Mouse (Mus musculus): ENCODE data around the gene Nacad. TPM values are rescaled to one million over a fixed set of nuclear protein-coding genes. Genes with fewer than 3 reads are reported as not detected.

Gene Nacad
- total and polyA plus RNA-seq, 3 experiments, result 0.23 to 1.4 (median 0.52) TPM

DNA sequence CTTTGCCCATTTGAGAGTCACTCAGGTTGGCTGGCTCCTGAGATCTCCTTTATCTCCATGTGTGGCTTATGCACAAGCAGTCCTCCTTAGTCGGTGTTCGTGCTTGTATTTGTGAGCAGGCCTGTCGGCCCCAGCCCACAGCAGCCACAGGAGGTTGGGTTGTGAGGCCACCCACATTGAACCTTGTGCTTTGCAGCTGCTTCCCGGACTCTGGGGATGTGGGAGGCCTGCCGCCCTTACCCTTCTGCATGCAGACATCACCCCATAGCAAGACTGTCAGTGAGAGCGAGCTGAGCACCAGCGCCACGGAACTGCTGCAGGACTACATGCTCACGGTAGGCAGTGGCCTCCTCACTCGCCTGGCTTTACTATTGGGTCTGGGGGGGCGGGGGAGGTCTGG, 12.4 kb downstream of the Nacad start:
- no peak for TF ChIP-seq POLR2A (IDR thresholded peaks at IDR 0.05; ENCODE audit: insufficient read depth, low read depth, low read length)
- no peak for TF ChIP-seq EP300 (IDR thresholded peaks at IDR 0.05; ENCODE audit: insufficient read depth, low read depth, low read length)
- TF ChIP-seq CTCF (IDR thresholded peaks at IDR 0.05), result no peak
- DNase-seq, result no peak
- WGBS, result 88% methylated on average over 11 of the region's 11 CpGs
- Histone ChIP-seq H3K4me3 (no peak overlapping the region), H3K27ac (no peak overlapping the region), H3K79me2 (replicated peaks; ENCODE audit: control insufficient read depth, insufficient read depth, low read length) (no peaks in the 10 kb centered on the region), H3K9ac (ENCODE audit: low read depth, low read length) (no peak overlapping the region), H3K4me1 (ENCODE audit: control insufficient read depth, insufficient read depth, low read length) (no peaks in the 10 kb centered on the region), H3K27me3 (ENCODE audit: control insufficient read depth, insufficient read depth, low read length) (no peaks in the 10 kb centered on the region), H3K36me3 (ENCODE audit: control insufficient read depth, insufficient read depth, low read length) (no peaks in the 10 kb centered on the region)
- intact Hi-C loops (cut with DNase I), result no loop called here

- H3K27me3 ChIP-seq (ENCODE audit: control insufficient read depth, insufficient read depth, low read length), result no peaks in the 10 kb centered on the region
- peaks cover 3% of the 10 kb centered on the region; the same call in 1 of the 2 replicates for H3K4me1 ChIP-seq (ENCODE audit: control insufficient read depth, insufficient read depth, low read length)
- intact Hi-C loops (cut with DNase I), result no loop called here
- H3K9ac ChIP-seq (ENCODE audit: low read depth, low read length), result no peak overlapping the region
- no peak overlapping the region for H3K27ac ChIP-seq
- no peaks in the 10 kb centered on the region for H3K79me2 ChIP-seq (replicated peaks; ENCODE audit: control insufficient read depth, insufficient read depth, low read length)
- no peak for TF ChIP-seq POLR2A (IDR thresholded peaks at IDR 0.05; ENCODE audit: insufficient read depth, low read depth, low read length)
- no peak for TF ChIP-seq EP300 (IDR thresholded peaks at IDR 0.05; ENCODE audit: insufficient read depth, low read depth, low read length)
- 85% methylated on average over 10 of the region's 10 CpGs for WGBS
- no peak overlapping the region for H3K4me3 ChIP-seq
- no peak for DNase-seq
- peaks cover 4% of the 10 kb centered on the region; the same call in 1 of the 2 replicates for H3K36me3 ChIP-seq (ENCODE audit: control insufficient read depth, insufficient read depth, low read length)
Observed at GRCm38 (mm10) chr11:6590933-6591675, 14.7 kb downstream of the Nacad start.

DNA sequence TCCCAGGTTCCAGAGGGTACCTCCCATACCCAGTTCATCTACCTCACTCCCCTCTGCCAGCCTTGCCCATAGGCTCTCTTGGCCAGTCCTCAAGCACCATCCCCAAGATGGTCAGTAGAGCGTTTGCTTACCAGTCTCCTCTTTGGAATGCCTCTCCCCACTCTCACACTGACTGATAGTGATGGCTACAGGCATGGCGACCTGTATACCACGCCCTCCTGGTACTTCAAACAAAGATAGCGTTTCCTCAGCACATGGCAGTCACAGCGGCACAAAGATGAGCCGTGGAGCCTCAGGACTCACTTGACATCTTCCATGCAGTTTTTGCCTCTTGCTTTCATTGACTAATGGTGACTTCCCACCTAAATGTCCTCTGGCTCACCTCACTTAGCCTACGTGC, 16.0 kb downstream of the Nacad start:
- no peak for DNase-seq
- intact Hi-C loops (cut with DNase I), result loop anchor here (5.0 kb wide), 1 partner anchor 43 kb away; the partner anchor contains the start of gene Ccm2
- H3K4me1 ChIP-seq (ENCODE audit: control insufficient read depth, insufficient read depth, low read length), result peaks cover 6% of the 10 kb centered on the region
- no peak for TF ChIP-seq POLR2A (IDR thresholded peaks at IDR 0.05; ENCODE audit: insufficient read depth, low read depth, low read length)
- no peak for TF ChIP-seq CTCF (IDR thresholded peaks at IDR 0.05)
- TF ChIP-seq EP300 (IDR thresholded peaks at IDR 0.05; ENCODE audit: insufficient read depth, low read depth, low read length), result no peak
- H3K27ac ChIP-seq, result no peak overlapping the region
- no peak overlapping the region for H3K9ac ChIP-seq (ENCODE audit: low read depth, low read length)
- no peaks in the 10 kb centered on the region for H3K79me2 ChIP-seq (replicated peaks; ENCODE audit: control insufficient read depth, insufficient read depth, low read length)
- no peak overlapping the region for H3K4me3 ChIP-seq
- H3K27me3 ChIP-seq (ENCODE audit: control insufficient read depth, insufficient read depth, low read length), result no peaks in the 10 kb centered on the region
- H3K36me3 ChIP-seq (ENCODE audit: control insufficient read depth, insufficient read depth, low read length), result peaks cover 4% of the 10 kb centered on the region; the same call in 1 of the 2 replicates
- 88% methylated on average over 7 of the region's 7 CpGs for WGBS

DNA sequence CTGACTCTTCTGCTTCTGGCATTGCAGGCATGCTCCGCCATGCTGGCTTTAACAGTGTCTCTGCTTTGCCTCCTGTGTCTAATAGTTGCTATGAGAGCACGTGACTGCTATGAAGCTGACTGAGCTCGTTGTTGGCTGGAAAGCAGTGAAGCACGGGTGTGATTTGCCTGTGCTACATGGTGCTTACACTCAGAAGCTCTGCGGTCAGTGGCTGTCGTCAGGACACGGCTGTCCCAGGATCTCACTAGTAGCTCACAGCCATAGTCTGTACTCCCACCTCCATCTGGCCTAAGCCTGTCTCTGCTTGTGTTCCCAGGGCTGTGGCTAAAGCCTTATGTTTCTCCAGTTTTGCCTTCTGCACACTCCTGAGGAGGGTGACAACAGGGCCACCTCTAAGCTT, 17.6 kb downstream of the Nacad start:
- Histone ChIP-seq H3K4me1 (ENCODE audit: control insufficient read depth, insufficient read depth, low read length) (peaks cover 6% of the 10 kb centered on the region), H3K4me3 (no peak overlapping the region), H3K79me2 (replicated peaks; ENCODE audit: control insufficient read depth, insufficient read depth, low read length) (no peaks in the 10 kb centered on the region), H3K27me3 (ENCODE audit: control insufficient read depth, insufficient read depth, low read length) (no peaks in the 10 kb centered on the region), H3K36me3 (ENCODE audit: control insufficient read depth, insufficient read depth, low read length) (peaks cover 4% of the 10 kb centered on the region; the same call in 1 of the 2 replicates), H3K9ac (ENCODE audit: low read depth, low read length) (no peak overlapping the region), H3K27ac (no peak overlapping the region)
- intact Hi-C loops (cut with DNase I), result loop anchor here (5.0 kb wide), 1 partner anchor 41 kb away; the partner anchor contains the start of gene Ccm2
- WGBS, result 89% methylated on average over 7 of the region's 7 CpGs
- TF ChIP-seq EP300 (IDR thresholded peaks at IDR 0.05; ENCODE audit: insufficient read depth, low read depth, low read length) (no peak), CTCF (IDR thresholded peaks at IDR 0.05) (no peak), POLR2A (IDR thresholded peaks at IDR 0.05; ENCODE audit: insufficient read depth, low read depth, low read length) (no peak)
- no peak for DNase-seq

DNA sequence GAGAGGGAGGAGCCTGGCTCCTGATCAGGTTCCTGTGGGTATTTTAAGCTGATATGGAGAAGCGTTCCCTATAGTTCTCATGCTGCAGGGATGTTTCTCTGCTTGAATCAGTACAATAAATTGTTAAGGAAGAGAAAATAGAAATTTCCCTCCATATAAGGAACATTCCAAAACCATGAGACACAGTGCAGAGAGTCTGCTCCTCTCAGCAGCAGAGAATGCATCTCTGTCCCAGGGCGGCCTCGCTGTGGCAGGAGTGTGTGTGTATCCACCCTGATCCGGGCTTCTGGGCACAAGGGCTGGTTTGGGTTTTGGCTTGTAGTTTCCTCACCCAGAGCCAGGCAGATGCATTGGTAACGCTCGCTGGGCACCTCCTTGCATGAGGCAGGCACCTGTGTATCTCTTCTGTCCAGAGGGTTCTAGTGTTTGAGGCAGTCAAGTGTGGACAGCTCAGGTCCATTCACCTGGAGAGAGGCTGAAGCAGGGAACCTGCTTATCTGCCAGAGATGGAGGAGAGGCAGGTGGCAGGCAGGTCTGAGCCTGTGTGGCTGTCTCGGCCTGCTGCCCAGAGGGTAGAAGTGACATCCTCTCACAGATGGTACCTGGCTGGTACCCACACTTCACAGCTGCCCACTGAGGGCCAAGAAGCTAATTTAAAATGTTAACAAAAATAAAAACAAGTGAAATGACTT, 18.5 kb downstream of the Nacad start:
- intact Hi-C loops (cut with DNase I), result loop anchor here (5.0 kb wide), 1 partner anchor 40 kb away; the partner anchor contains the start of gene Ccm2
- no peak overlapping the region for H3K4me3 ChIP-seq
- peaks cover 6% of the 10 kb centered on the region for H3K4me1 ChIP-seq (ENCODE audit: control insufficient read depth, insufficient read depth, low read length)
- H3K36me3 ChIP-seq (ENCODE audit: control insufficient read depth, insufficient read depth, low read length), result peaks cover 4% of the 10 kb centered on the region; the same call in 1 of the 2 replicates
- H3K9ac ChIP-seq (ENCODE audit: low read depth, low read length), result no peak overlapping the region
- TF ChIP-seq POLR2A (IDR thresholded peaks at IDR 0.05; ENCODE audit: insufficient read depth, low read depth, low read length), result no peak
- TF ChIP-seq CTCF (IDR thresholded peaks at IDR 0.05), result no peak
- TF ChIP-seq EP300 (IDR thresholded peaks at IDR 0.05; ENCODE audit: insufficient read depth, low read depth, low read length), result no peak
- H3K27me3 ChIP-seq (ENCODE audit: control insufficient read depth, insufficient read depth, low read length), result no peaks in the 10 kb centered on the region
- H3K27ac ChIP-seq, result no peak overlapping the region; the same call in 1 of the 2 replicates
- 74% methylated on average over 7 of the region's 7 CpGs for WGBS
- DNase-seq, result no peak
- H3K79me2 ChIP-seq (replicated peaks; ENCODE audit: control insufficient read depth, insufficient read depth, low read length), result no peaks in the 10 kb centered on the region
